Mouse (Mus musculus) embryonic stem cell, embryonic (primary cell): Measurements from ENCODE around the gene Prss8.

Source experiments
- CTCF ChIA-PET, 4 experiments: fragments of 300-600 bp in 2 of 4; fragments of 350-600 bp in 2 of 4; sonication (Branson Sonifier 250); formaldehyde crosslinking; loops; one replicate each; lab custom pipeline; 2022; ENCODE audit warnings: inconsistent platforms in 2 of 4; lab: Charles Lee
- POLR2A ChIA-PET, 4 experiments: fragments of 300-600 bp in 2 of 4; fragments of 350-600 bp in 2 of 4; sonication (Branson Sonifier 250); formaldehyde crosslinking; loops; one replicate each; lab custom pipeline; 2022; ENCODE audit warnings: antibody characterized with exemption in 4 of 4, inconsistent platforms in 1 of 4; lab: Charles Lee

The Prss8 gene

GRCm38 (mm10) chr7:127929923-127930322, at the start of gene Prss8:
Gene Prss8 (minus strand): TSS chr7:127930104.
- CTCF ChIA-PET = interaction anchor here in 3 of 4 experiments (1.0 to 4.5 kb wide), 5 partner anchors 10 to 59 kb away, joined by 3 to 38 read pairs (median 9); no protein-coding TSS in a partner anchor
- POLR2A ChIA-PET = interaction anchor here in 3 of 4 experiments (0.8 to 20.2 kb wide), 20 partner anchors 6 to 349 kb away, joined by 3 to 433 read pairs (median 6); partner anchors contain the start of genes Fus (in 2 of the 3), Kat8 (in 2 of the 3), Prss53 (in 1 of the 3) and Setd1a (in 1 of the 3)

GRCm38 (mm10) chr7:127978856-127979255, 49.0 kb upstream of the Prss8 start:
- ChIA-PET POLR2A (interaction anchor here (0.6 to 27.8 kb wide), 14 partner anchors 3 to 187 kb away, joined by 3 to 1128 read pairs (median 3); partner anchors contain the start of genes Fus (in 2 of the 4), Pycard (in 2 of the 4), Gm21974 (in 1 of the 4) and Vkorc1 (in 1 of the 4)), CTCF (no interaction called here)

DNA sequence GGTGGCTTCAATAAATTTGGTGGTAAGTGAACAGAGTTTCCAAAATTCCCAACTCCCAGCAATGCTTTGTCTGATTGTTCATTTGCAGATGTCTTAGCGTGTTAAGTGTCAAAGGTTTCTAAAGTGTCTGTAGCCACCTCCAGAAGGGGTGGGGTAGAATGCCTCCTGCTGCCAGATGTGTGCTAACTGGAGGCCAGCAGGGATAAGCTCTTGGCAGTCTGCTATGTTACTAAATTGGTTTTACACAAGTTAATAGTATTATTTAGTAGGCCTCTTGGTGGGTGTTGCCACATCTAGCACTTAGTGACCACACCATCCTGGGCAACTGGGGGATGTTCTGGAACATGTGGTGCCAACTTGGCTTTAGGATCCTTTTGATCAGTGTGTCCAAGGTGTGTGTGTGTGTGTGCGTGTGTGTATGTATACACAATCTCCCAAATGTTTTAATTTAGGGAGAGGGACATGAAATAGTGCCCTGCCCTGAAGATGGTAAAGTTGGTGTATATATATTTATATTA, 44.6 kb upstream of the Prss8 start:
- CTCF ChIA-PET = interaction anchor here in 1 of 4 experiments (0.9 to 1.0 kb wide), 2 partner anchors 9 to 14 kb away, joined by 3 to 4 read pairs; no protein-coding TSS in a partner anchor
- POLR2A ChIA-PET = interaction anchor here in 3 of 4 experiments (0.7 to 27.8 kb wide), 27 partner anchors 1 to 718 kb away, joined by 3 to 1128 read pairs (median 5); partner anchors contain the start of genes Pycard (in 3 of the 3), Kat8 (in 2 of the 3), Fus (in 1 of the 3) and Prss36 (in 1 of the 3)

DNA sequence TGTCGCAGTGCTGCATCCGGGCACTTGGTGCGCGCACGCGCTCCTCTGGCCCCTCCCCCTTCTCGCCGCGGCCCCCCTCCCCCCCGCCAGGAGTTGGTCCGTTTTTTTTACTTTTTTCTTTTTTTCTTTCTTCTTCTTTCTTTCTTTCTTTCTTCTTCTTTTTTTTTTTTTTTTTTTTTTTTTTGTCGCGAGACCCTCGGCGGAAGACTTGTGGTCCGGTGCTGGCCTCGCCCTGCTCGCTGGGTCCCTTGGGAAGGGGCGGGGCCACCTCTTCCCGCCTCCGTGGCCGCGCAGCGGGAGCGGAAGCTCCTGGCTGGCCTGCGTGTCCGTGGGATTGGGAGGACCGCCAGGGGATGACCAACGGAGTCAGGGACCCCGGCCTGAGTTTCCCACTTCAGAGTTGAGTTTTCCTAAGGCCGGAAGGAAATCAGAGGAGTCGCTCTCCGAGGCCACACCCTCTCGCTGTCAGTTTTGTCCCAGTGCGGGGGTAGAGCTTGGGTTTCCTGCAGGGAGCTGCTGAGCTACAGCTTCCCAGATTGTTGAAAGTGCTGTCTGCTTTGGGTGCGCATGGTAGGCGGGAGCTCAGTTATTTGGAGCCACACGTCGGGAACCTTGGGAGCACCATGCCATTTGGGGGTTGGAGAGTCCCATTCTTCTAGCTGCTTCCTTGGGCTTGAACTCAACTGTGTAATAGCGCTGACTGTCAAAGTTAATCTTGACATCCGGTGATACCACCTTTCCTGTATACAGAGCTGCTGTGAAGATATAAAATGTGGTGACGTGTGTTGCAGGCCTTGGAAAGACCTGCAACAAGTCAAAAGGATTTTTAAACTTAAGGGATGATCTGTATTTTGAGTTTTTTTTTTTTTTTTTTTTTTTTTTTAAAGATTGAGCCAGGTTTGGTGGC, 38.3 kb upstream of the Prss8 start:
- POLR2A ChIA-PET = interaction anchor here (0.5 to 27.8 kb wide), 158 partner anchors 9 to 1664 kb away, joined by 3 to 1128 read pairs (median 5); partner anchors contain the start of genes 9130023H24Rik (in 3 of the 4), Gm21974 (in 3 of the 4), Kat8 (in 3 of the 4) and Prss36 (in 3 of the 4)
- CTCF ChIA-PET = interaction anchor here (0.6 to 1.7 kb wide), 8 partner anchors 26 to 278 kb away, joined by 3 to 11 read pairs (median 4); no protein-coding TSS in a partner anchor

DNA sequence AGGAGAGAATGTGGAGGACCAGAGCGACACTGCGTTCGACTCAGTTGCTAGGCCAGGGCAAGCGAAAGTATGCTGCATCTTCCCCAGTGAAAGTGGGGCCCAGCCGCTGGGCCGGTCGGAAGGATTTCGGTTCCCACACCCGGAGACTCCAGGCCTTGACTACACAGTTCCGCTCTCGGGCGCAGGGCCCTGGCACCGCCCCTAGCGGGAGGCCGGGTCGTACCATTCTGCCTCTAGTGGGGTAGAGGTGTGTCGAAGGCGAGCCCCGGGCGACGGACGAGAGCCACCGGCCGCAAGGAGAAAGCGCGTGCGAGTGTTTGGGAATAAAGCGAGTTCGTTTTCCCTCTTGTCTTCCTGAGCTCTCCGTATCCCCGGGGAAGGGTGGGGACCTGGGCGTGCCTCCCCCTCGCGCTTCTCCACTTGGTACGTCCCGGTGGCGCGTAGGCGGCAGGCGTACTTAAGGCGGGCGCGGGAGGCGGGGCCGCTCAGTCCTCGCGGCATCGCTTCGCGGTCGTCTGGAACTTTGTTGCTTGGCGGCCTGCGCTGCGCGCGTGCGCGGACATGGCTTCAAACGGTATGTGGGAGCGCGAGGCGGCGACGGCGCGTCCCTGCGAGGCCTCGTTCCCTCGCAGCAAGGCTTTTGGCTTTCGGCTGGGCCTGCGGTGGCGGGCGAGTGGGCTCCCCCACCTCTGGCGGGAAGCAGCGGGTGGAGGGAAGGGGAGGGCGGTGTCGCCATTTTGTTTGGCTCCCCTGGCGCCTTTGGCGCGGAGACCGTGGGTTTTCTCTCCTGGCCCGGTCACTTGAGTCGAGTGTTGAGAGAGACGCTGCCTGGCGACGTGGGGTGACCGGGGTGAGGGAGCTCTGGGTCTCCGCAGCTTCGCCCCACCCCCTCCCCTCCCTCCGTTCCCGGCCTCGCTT, 37.4 kb upstream of the Prss8 start, which contains the start of gene Fus:
TSS of gene Fus (plus strand) at position 454 of the 918 bp plus-strand sequence.
- ChIA-PET CTCF (interaction anchor here in 3 of 4 experiments (0.5 to 1.7 kb wide), 9 partner anchors 27 to 227 kb away, joined by 3 to 11 read pairs (median 4); no protein-coding TSS in a partner anchor), POLR2A (interaction anchor here (0.6 to 27.8 kb wide), 159 partner anchors 8 to 1093 kb away, joined by 3 to 1128 read pairs (median 5); partner anchors contain the start of genes Kat8 (in 4 of the 4), 9130023H24Rik (in 3 of the 4), Gm21974 (in 3 of the 4) and Prss36 (in 3 of the 4))

DNA sequence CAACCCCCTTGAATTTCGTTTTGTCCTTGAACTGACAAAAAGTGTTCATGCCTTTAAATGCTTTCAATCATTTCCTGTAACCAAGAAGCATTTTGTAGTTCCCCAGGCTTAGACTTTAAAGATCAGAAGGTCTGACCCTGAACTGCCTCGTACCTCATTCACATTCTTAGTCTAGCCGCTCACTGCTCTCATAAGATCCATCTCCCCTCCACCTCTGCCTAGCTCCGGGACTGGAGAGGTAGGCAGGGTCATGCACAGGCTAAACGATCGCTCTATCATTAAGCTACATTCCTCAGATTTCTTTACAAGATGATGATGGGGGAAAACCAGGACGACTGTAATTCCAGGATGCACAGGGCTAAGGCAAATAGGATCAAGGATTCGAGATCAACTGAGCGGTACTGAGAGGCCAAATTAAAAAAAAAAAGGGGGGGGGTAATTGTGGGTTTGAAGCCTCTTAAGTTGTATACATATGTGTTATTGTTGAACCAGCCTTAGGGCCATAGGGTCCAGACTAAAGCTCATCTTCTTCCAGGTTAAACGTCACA, 36.5 kb upstream of the Prss8 start:
- ChIA-PET POLR2A (interaction anchor here (0.6 to 27.8 kb wide), 105 partner anchors 7 to 696 kb away, joined by 3 to 1128 read pairs (median 8); partner anchors contain the start of genes Prss36 (in 3 of the 4), Pycard (in 3 of the 4), Setd1a (in 3 of the 4) and 9130023H24Rik (in 2 of the 4)), CTCF (interaction anchor here (0.5 to 1.5 kb wide), 10 partner anchors 23 to 309 kb away, joined by 3 to 11 read pairs (median 3); no protein-coding TSS in a partner anchor)

DNA sequence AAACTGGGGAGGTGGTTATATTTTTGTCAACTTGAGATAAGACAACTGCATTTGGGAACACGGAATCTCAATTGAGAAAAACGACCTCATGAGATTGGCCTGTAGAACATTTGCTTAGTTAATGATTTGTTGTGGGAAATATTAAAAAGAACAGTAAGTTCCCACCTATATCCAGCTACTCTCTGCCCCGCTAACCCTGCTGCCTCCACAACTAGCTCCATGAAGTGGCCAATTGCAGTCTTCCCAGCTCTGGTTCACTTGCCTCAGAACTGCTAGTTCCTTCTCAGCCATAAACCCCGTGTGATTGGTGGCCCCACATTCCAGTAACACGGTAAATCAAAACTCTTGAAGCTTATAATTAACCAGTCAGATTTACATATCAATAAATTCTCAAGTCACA, 29.5 kb upstream of the Prss8 start:
- ChIA-PET CTCF (interaction anchor here in 1 of 4 experiments (0.7 to 2.2 kb wide), 3 partner anchors 24 to 302 kb away, joined by 3 to 7 read pairs (median 4); no protein-coding TSS in a partner anchor), POLR2A (interaction anchor here in 3 of 4 experiments (0.8 to 3.6 kb wide), 11 partner anchors 9 to 47 kb away, joined by 3 to 39 read pairs (median 4); partner anchors contain the start of genes Fus (in 2 of the 3), Kat8 (in 1 of the 3) and Pycard (in 1 of the 3))

- ChIA-PET POLR2A (interaction anchor here (0.5 to 3.1 kb wide), 27 partner anchors 9 to 604 kb away, joined by 3 to 46 read pairs (median 4); partner anchors contain the start of genes Fus (in 3 of the 4), Prss53 (in 1 of the 4) and Pycard (in 1 of the 4)), CTCF (interaction anchor here in 3 of 4 experiments (0.6 to 1.4 kb wide), 7 partner anchors 17 to 278 kb away, joined by 3 to 10 read pairs (median 4); no protein-coding TSS in a partner anchor)
Measured at GRCm38 (mm10) chr7:127952864-127953581, 23.1 kb upstream of the Prss8 start.

- CTCF ChIA-PET = interaction anchor here in 3 of 4 experiments (0.6 to 8.3 kb wide), 6 partner anchors 11 to 79 kb away, joined by 3 to 54 read pairs (median 3); no protein-coding TSS in a partner anchor
- POLR2A ChIA-PET = interaction anchor here (0.6 to 9.5 kb wide), 16 partner anchors 11 to 176 kb away, joined by 3 to 120 read pairs (median 4); partner anchors contain the start of genes Fus (in 3 of the 4) and Kat8 (in 1 of the 4)
Measured at GRCm38 (mm10) chr7:127946470-127947023, 16.6 kb upstream of the Prss8 start, which contains the start of gene Prss36. Gene Prss36 (minus strand): TSS chr7:127946725.

- POLR2A ChIA-PET = interaction anchor here (0.6 to 9.5 kb wide), 36 partner anchors 8 to 691 kb away, joined by 3 to 120 read pairs (median 5); partner anchors contain the start of genes Fus (in 3 of the 4), Kat8 (in 2 of the 4), Ctf1 (in 1 of the 4) and Hsd3b7 (in 1 of the 4)
- CTCF ChIA-PET = interaction anchor here in 3 of 4 experiments (0.5 to 8.3 kb wide), 7 partner anchors 9 to 254 kb away, joined by 3 to 54 read pairs (median 4); no protein-coding TSS in a partner anchor
Measured at GRCm38 (mm10) chr7:127944614-127945013, 14.7 kb upstream of the Prss8 start.

DNA sequence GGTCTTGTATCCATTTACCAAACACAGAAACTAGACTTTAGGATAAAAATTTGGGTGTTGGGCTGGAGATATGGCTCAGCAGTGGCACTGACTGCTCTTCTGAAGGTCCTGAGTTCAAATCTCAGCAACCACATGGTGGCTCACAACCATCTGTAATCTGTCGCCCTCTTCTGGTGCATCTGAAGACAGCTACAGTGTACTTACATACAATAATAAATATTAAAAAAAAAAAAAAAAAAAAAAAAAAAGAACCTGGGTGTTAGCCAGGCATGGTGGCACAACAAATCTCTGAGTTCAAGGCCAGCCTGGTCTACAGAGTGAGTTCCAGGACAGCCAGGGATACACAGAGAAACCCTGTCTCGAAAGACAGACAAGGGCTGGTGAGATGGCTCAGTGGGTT, 12.2 kb upstream of the Prss8 start:
- CTCF ChIA-PET = interaction anchor here (0.6 to 1.8 kb wide), 14 partner anchors 9 to 822 kb away, joined by 3 to 14 read pairs (median 4); partner anchors contain the start of genes Gm21974 (in 1 of the 4), Kat8 (in 1 of the 4) and Vkorc1 (in 1 of the 4)
- POLR2A ChIA-PET = interaction anchor here (0.6 to 8.8 kb wide), 14 partner anchors 10 to 1642 kb away, joined by 3 to 120 read pairs (median 4); partner anchors contain the start of genes Fus (in 2 of the 4) and Inpp5f (in 1 of the 4)

GRCm38 (mm10) chr7:127936216-127936884, 6.4 kb upstream of the Prss8 start:
- POLR2A ChIA-PET = interaction anchor here (0.5 to 11.4 kb wide), 61 partner anchors 8 to 425 kb away, joined by 3 to 433 read pairs (median 6); partner anchors contain the start of genes Fus (in 3 of the 4), Pycard (in 3 of the 4), Setd1a (in 3 of the 4) and Bckdk (in 2 of the 4)
- CTCF ChIA-PET = interaction anchor here (0.5 to 7.5 kb wide), 47 partner anchors 8 to 409 kb away, joined by 3 to 120 read pairs (median 6); partner anchors contain the start of genes Kat8 (in 4 of the 4), Prss36 (in 2 of the 4), Bckdk (in 1 of the 4) and Bcl7c (in 1 of the 4)

GRCm38 (mm10) chr7:127935748-127936159, 5.8 kb upstream of the Prss8 start:
- ChIA-PET POLR2A (interaction anchor here (0.5 to 11.4 kb wide), 92 partner anchors 9 to 457 kb away, joined by 3 to 433 read pairs (median 5); partner anchors contain the start of genes Kat8 (in 4 of the 4), Fus (in 3 of the 4), Pycard (in 3 of the 4) and Setd1a (in 3 of the 4)), CTCF (interaction anchor here (0.5 to 7.5 kb wide), 74 partner anchors 9 to 526 kb away, joined by 3 to 120 read pairs (median 5); partner anchors contain the start of genes Kat8 (in 3 of the 4), Prss36 (in 2 of the 4), Armc5 (in 1 of the 4) and Bckdk (in 1 of the 4))
